Mouse (Mus musculus): ENCODE measurements around the gene Actb. TPM values are rescaled to one million over a fixed set of nuclear protein-coding genes. Genes with fewer than 3 reads are reported as not detected.

Actb gene
- polyA plus RNA-seq, 1 experiment from 2014 or later = 16,375 TPM

Other genes with a start within 250 kb of the Actb start
- gene Slc29a4, start 214.2 kb downstream of the Actb start, polyA plus RNA-seq (2014; fragmentation: Nextera tagmentation; extraction: Ambion mirVana) = 78.0 and 82.6 TPM in 2 replicates
- 37.7 and 47.4 TPM in 2 replicates for gene Tnrc18, start 89.1 kb downstream of the Actb start, polyA plus RNA-seq (2014; fragmentation: Nextera tagmentation; extraction: Ambion mirVana)
- 28.6 and 28.8 TPM in 2 replicates for gene Fbxl18, start 11.3 kb downstream of the Actb start, polyA plus RNA-seq (2014; fragmentation: Nextera tagmentation; extraction: Ambion mirVana)
- 521 and 580 TPM in 2 replicates for gene Fscn1, start 53.6 kb upstream of the Actb start, polyA plus RNA-seq (2014; fragmentation: Nextera tagmentation; extraction: Ambion mirVana)
- 28.9 and 32.1 TPM in 2 replicates for gene Rnf216, start 206.2 kb upstream of the Actb start, polyA plus RNA-seq (2014; fragmentation: Nextera tagmentation; extraction: Ambion mirVana)
- gene Olfr718-ps1, start 240.8 kb upstream of the Actb start, polyA plus RNA-seq (2014; fragmentation: Nextera tagmentation; extraction: Ambion mirVana) = not detected in 2 replicates